11 mouse cellular contexts compared by ENCODE assay signal in genomic region chr1:152573470-152574059, GRCm38 (mm10).
DNase-seq lines count a peak whose midpoint lies in the region; ATAC-seq and TF ChIP-seq lines count a peak whose summit lies in the region.
"Had no signal": no experiment of that assay in that cellular context is flagged by ENCODE, and none has a peak within 500 bp of the region (broad histone marks: within the 10 kb centered on the region; RNA-seq: fewer than 3 reads in every experiment).

No protein-coding gene starts in this region.

- ATAC-seq in heart, embryonic 11.5 days (replicated peaks; ENCODE audit: insufficient number of reproducible peaks, low FRiP score, low TSS enrichment): no peak
- peak; percentile 78 for ATAC-seq in kidney, postnatal 0 days (replicated peaks; ENCODE audit: low FRiP score, low read depth)
- ATAC-seq in stomach, postnatal 0 days (ENCODE audit: low FRiP score, low TSS enrichment): no peak
- no peak for ATAC-seq in neural tube, embryonic 15.5 days (ENCODE audit: low FRiP score)

- H3K4me2 ChIP-seq in heart, embryonic 11.5 days: no peak overlapping the region
- no peak overlapping the region for H3K4me2 ChIP-seq in kidney, postnatal 0 days (ENCODE audit: low read length)
- no peak overlapping the region for H3K4me2 ChIP-seq in stomach, postnatal 0 days (replicated peaks; ENCODE audit: low read depth)
- H3K4me2 ChIP-seq in neural tube, embryonic 15.5 days: no peak overlapping the region
- H3K4me2 ChIP-seq: lung, embryonic 14.5 days had no signal

- no peak for DNase-seq in heart, postnatal 10 days
- no peak for DNase-seq in kidney, postnatal 0 days (ENCODE audit: low spot score)
- DNase-seq in stomach, postnatal 0 days (ENCODE audit: low spot score): no peak
- DNase-seq in right cerebral cortex, postnatal 4 days: no peak
- DNase-seq: layer of hippocampus, postnatal 36 days had no signal

- no peak overlapping the region for H3K4me3 ChIP-seq in heart, embryonic 11.5 days (ENCODE audit: low read depth, low read length)
- 0 out of 2 replicates have a peak overlapping the region, but pooled peaks have one; percentile 7 for H3K4me3 ChIP-seq in E14TG2a.4 (replicated peaks; ENCODE audit: low read length)
- H3K4me3 ChIP-seq in bone marrow macrophage, adult 2 months (ENCODE audit: insufficient read depth, low read length): no peak overlapping the region
- H3K4me3 ChIP-seq in kidney, postnatal 0 days (replicated peaks; ENCODE audit: low read depth, low read length): no peak overlapping the region
- H3K4me3 ChIP-seq in stomach, postnatal 0 days (ENCODE audit: low read depth, low read length): no peak overlapping the region
- H3K4me3 ChIP-seq in neural tube, embryonic 15.5 days (replicated peaks): no peak overlapping the region

- intact Hi-C loops in heart, postnatal 10 days (cut with DNase I): loop anchor here (5.0 kb wide), 1 partner anchor 46 kb away; no protein-coding TSS in a partner anchor

- peaks cover 41% of the 10 kb centered on the region for H3K4me1 ChIP-seq in heart, embryonic 11.5 days (ENCODE audit: control insufficient read depth, insufficient read depth, low read length)
- H3K4me1 ChIP-seq in E14TG2a.4 (replicated peaks; ENCODE audit: low read depth, low read length): peaks cover 46% of the 10 kb centered on the region
- H3K4me1 ChIP-seq in bone marrow macrophage, adult 2 months (ENCODE audit: control insufficient read depth, insufficient read depth, low read length): peaks cover 37% of the 10 kb centered on the region
- H3K4me1 ChIP-seq in kidney, postnatal 0 days (replicated peaks; ENCODE audit: insufficient read depth, low read length): peaks cover 32% of the 10 kb centered on the region
- H3K4me1 ChIP-seq in stomach, postnatal 0 days (replicated peaks; ENCODE audit: control insufficient read depth, insufficient read depth): peaks cover 5% of the 10 kb centered on the region
- peaks cover 31% of the 10 kb centered on the region for H3K4me1 ChIP-seq in neural tube, embryonic 15.5 days

- TF ChIP-seq POLR2A in bone marrow macrophage, adult 2 months (IDR thresholded peaks at IDR 0.05; ENCODE audit: borderline replicate concordance, low read depth, low read length): no peak

- no peaks in the 10 kb centered on the region for H3K9me3 ChIP-seq in heart, embryonic 11.5 days (replicated peaks; ENCODE audit: control insufficient read depth, low read length)
- no peaks in the 10 kb centered on the region for H3K9me3 ChIP-seq in E14TG2a.4 (ENCODE audit: low read length)
- H3K9me3 ChIP-seq in kidney, postnatal 0 days (replicated peaks; ENCODE audit: low read length): no peaks in the 10 kb centered on the region
- H3K9me3 ChIP-seq in stomach, postnatal 0 days (ENCODE audit: control insufficient read depth, low read length): no peaks in the 10 kb centered on the region
- no peaks in the 10 kb centered on the region for H3K9me3 ChIP-seq in neural tube, embryonic 15.5 days (replicated peaks)

- WGBS in heart, embryonic 11.5 days (ENCODE audit: insufficient replicate concordance): 38% methylated on average over 8 of the region's 8 CpGs
- 43% methylated on average over 8 of the region's 8 CpGs for WGBS in kidney, postnatal 0 days
- WGBS in stomach, postnatal 0 days: 61% methylated on average over 8 of the region's 8 CpGs
- WGBS in neural tube, embryonic 15.5 days: 51% methylated on average over 8 of the region's 8 CpGs

- no peak for TF ChIP-seq CTCF in E14TG2a.4 (conservative IDR thresholded peaks at IDR 0.05; ENCODE audit: low read length)
- no peak for TF ChIP-seq CTCF in bone marrow macrophage, adult 2 months (IDR thresholded peaks at IDR 0.05; ENCODE audit: low read depth, low read length)
- TF ChIP-seq CTCF in kidney, postnatal 0 days (IDR thresholded peaks at IDR 0.05; ENCODE audit: low read depth): no peak
- TF ChIP-seq CTCF in stomach, postnatal 0 days (IDR thresholded peaks at IDR 0.05; ENCODE audit: low read depth): no peak

- peak overlapping the region; percentile 32; the same call in 1 of the 2 replicates for H3K27ac ChIP-seq in heart, embryonic 11.5 days (ENCODE audit: low read depth, low read length)
- peak overlapping the region; percentile 37; the same call in 1 of the 2 replicates for H3K27ac ChIP-seq in bone marrow macrophage, adult 2 months (ENCODE audit: insufficient read depth, low read depth, low read length)
- H3K27ac ChIP-seq in kidney, postnatal 0 days: peak overlapping the region; percentile 64
- no peak overlapping the region for H3K27ac ChIP-seq in stomach, postnatal 0 days (replicated peaks)
- H3K27ac ChIP-seq in neural tube, embryonic 15.5 days (replicated peaks): no peak overlapping the region

- no peak overlapping the region for H3K9ac ChIP-seq in heart, embryonic 11.5 days (ENCODE audit: low read depth, low read length)
- no peak overlapping the region for H3K9ac ChIP-seq in kidney, postnatal 0 days (ENCODE audit: low read depth, low read length)
- no peak overlapping the region for H3K9ac ChIP-seq in stomach, postnatal 0 days (ENCODE audit: low read length)
- H3K9ac ChIP-seq in neural tube, embryonic 15.5 days (replicated peaks): no peak overlapping the region
- H3K9ac ChIP-seq: lung, embryonic 14.5 days had no signal

- H3K36me3 ChIP-seq in heart, embryonic 11.5 days (ENCODE audit: control insufficient read depth, insufficient read depth, low read length): no peaks in the 10 kb centered on the region
- no peaks in the 10 kb centered on the region for H3K36me3 ChIP-seq in E14TG2a.4 (ENCODE audit: insufficient read depth, low read length)
- H3K36me3 ChIP-seq in kidney, postnatal 0 days (ENCODE audit: insufficient read depth, low read length): no peaks in the 10 kb centered on the region
- no peaks in the 10 kb centered on the region for H3K36me3 ChIP-seq in stomach, postnatal 0 days (ENCODE audit: control insufficient read depth, insufficient read depth, low read length)
- H3K36me3 ChIP-seq in neural tube, embryonic 15.5 days: no peaks in the 10 kb centered on the region

- TF ChIP-seq EP300 in stomach, postnatal 0 days (optimal IDR thresholded peaks at IDR 0.05): no peak

- H3K27me3 ChIP-seq in heart, embryonic 11.5 days (ENCODE audit: control insufficient read depth, insufficient read depth, low read length): no peaks in the 10 kb centered on the region
- H3K27me3 ChIP-seq in E14TG2a.4 (ENCODE audit: insufficient read depth, low read length): peaks cover 25% of the 10 kb centered on the region; the same call in 1 of the 2 replicates
- no peaks in the 10 kb centered on the region for H3K27me3 ChIP-seq in kidney, postnatal 0 days (ENCODE audit: insufficient read depth, low read length)
- H3K27me3 ChIP-seq in stomach, postnatal 0 days (ENCODE audit: control insufficient read depth, insufficient read depth, low read length): no peaks in the 10 kb centered on the region
- no peaks in the 10 kb centered on the region for H3K27me3 ChIP-seq in neural tube, embryonic 15.5 days (replicated peaks)
- H3K27me3 ChIP-seq: CH12.LX had no signal

Comparison
In these comparisons a context has a peak if more than half of its experiments do, and no peak if none do; other contexts are left out.
1. H3K27ac ChIP-seq: peak in heart, embryonic 11.5 days (single experiment), bone marrow macrophage, adult 2 months (single experiment) and kidney, postnatal 0 days (single experiment); none in stomach, postnatal 0 days (single experiment) and neural tube, embryonic 15.5 days (single experiment).